Mouse (Mus musculus) olfactory bulb, adult 2 months (tissue): Measurements from ENCODE around the gene Yif1b.

Experiments
- CTCF ChIP-seq: fragments of 200-500 bp; IDR thresholded peaks from 2 replicates; pipeline ENCODE4 v1.5.1; 2012; ENCODE audit warnings: low read depth, mild to moderate bottlenecking, low read length, moderate library complexity; ENCODE audit not compliant: insufficient read depth
- POLR2A ChIP-seq: fragments of 200-500 bp; IDR thresholded peaks from 2 replicates; pipeline ENCODE4 v1.6.1; 2012; ENCODE audit warnings: mild to moderate bottlenecking, low read depth, low read length, moderate library complexity; ENCODE audit not compliant: insufficient read depth

DNA sequence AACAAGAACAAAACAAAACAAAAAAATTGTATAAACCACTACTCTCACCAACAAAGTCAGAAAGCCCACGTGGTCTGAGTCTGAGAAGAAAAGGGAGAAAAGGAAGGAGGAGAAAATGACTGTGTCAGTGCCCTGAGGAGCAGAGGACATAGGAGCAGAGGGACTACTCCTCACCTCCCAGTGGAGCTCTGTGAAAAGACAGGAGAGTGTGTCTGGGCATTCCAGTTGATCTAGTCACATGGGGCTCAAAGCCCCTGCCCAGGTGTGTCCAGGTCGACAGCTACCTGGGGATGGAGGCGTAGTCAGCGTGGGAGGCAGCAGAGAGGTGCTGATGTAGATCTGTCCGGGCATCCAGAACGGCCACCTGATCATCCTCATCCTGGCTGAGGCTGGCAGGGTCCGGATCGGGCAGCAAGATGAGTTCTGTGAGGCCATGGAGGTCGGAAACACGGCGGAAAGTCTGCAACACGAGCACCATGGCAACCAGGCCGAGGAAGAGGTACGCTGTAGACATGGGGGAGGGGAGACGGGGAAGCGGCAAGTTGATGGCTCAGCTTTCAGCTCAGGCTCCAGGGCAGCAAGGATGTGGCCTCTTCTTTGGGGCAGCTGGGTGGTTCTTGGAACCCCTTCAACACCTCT lies 13.3 kb upstream of the Yif1b start:
- no peak for TF ChIP-seq CTCF
- no peak for TF ChIP-seq POLR2A
